Mouse (Mus musculus) frontal cortex, postnatal 25 days (tissue): ENCODE measurements around the gene Cyp8b1.

Source experiments
- DNase-seq, 2 experiments: peaks; one replicate each; pipeline ENCODE4 v3.0.0; 2022; ENCODE audit warnings: low spot score in 2 of 2

Cyp8b1 gene

DNA sequence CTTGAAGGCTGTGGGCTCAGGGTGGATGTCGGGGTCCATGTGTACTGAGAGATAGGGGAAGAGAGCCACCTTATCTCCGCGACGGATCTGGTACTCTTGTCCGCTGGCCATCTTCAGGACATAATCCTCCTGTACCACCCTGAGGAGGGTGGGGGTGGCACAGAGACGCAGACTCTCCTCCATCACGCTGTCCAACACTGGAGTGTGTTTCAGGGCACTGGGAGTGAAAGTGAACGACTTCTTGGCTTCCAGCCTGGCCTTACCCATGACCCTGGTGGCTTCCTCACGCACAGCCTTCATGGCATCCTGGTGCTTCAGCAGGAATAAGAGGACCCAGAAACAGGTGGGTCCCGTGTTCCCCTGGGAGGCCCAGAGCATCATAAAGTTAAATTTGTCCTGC, 1.0 kb downstream of the Cyp8b1 start:
- no peak for DNase-seq

DNA sequence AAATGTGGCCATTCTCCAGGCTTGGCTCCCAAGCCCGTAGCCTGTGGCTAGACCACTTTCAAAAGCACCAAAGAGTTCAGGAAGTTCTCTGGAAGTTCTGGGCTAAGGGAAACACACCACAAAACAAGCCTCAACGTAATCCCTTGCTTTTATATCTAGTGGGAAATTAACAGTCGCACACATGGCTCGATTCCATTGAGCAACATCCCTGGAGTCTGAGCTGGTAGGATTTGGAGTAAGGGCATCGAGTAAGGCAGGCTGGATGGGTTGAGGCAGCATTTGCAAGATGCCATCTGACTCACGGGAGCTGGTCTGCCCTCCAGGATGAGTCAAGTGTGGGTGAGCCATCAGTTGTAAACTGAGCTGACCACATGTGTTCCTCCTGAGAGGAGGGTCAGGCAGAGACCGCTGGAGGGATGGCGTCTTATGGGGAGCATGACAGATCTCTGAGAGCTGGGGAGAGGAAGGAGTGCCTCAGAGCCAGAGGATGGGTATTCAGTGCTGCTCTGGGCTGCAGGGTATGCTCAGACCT, 1.8 kb downstream of the Cyp8b1 start:
- DNase-seq = no peak

DNA sequence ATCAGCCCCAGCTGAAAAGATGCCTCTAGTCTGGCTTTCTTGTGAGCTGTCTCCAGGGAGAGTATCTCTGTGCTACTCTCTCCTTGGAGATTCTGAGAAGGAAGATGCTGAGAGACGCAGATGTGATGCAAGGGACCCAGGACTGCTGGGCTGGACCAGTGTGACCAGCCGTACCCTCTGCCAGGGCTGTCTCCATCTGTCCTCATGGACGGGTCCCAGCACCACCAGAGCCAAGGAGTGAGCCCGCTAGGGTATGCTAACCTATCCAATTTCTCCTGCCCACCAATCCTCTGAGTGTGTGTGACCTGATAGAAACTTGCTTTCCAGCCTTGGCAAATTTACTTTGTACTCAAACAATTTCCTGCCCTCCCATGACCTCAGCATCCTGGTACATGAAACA, 3.3 kb downstream of the Cyp8b1 start:
- DNase-seq = no peak

DNA sequence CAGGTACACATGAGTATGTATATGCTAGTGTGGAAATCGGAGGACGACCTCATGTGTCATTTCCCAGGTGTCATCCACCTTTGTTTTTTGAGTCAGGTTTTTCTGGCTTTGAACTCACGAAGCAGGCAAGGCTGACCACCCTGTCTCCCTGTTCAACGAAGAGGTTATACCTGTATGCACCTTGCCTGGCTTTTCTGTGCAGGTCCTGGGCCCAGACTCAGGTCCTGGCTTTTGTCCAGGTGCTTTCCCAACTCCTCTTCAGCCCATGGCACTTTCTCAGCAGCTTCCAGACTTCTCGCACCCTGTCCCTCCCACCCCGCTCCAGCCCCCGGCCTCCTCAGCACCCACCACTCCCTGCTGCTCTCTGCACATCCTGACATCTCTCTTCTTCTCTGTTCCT, 4.9 kb downstream of the Cyp8b1 start:
- no peak for DNase-seq

DNA sequence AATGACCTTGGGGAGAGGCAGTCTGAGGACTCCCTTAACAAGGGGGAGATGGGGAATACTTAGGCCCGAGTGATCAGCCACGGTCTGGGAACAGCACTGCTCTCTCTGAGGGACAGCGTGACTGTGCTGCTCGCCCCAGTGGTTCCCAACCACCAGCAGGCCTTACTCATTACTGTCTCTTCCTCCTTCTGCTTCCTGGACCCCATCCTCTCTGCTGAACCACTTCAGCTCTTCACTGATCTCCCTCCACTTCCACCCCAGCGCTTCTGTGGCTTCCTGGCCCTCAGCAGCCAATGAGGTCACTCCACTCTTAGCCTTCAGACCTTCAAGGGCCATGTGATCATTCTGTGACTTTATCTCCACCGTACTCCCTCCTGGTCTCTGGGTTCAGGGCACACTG, 6.5 kb downstream of the Cyp8b1 start:
- DNase-seq = no peak

DNA sequence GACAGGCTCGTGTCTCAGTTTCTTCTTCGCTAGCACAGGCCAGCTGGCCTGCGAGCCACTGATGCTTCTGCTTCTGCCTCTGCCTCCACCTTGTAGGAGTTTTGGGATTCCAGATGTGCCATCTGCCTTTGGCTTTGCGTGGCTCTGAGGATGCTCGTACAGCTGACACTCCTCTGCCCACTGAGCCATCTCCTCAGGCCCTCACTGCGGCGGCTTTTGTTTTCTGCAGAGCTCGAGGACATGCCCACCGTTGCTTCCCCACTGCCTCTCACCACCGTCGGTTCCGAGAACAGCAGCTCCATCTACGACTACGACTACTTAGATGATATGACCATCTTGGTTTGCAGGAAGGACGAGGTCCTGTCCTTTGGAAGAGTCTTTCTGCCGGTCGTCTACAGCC, 7.8 kb downstream of the Cyp8b1 start:
- DNase-seq = no peak

DNA sequence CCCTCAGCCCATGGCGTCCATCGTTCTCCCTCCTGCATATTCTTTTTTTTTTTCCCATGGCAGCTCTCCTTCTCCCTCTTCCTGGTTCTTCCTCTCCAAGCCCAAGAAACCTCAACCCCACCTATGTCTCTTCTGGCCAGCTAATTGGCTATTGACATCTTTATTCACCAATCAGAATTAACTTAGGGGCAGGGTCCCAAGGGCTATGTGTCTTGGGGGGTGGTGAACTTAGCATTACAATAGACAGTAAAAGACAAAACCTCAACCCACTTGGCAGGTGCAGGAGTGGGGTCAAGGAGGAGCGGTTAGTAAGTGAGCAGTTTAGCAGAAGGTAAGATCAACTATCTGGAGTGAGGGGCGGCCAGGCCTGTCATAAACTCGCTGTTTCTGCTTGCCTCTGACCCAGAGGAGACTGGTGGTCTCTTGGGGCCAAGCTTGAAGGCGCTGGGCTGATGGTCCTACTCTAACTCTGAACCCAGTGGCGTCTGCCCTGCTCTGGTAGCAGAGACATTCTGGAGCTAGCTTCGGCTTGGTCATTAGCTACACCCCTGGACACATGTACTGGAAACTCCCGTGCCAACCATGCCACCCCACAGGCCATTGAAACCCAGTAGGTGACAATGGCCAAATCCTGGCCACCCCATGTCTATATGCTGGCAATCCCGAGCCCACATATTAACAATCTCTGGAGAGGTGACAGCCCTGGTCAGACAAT, 8.6 kb downstream of the Cyp8b1 start:
- no peak for DNase-seq

DNA sequence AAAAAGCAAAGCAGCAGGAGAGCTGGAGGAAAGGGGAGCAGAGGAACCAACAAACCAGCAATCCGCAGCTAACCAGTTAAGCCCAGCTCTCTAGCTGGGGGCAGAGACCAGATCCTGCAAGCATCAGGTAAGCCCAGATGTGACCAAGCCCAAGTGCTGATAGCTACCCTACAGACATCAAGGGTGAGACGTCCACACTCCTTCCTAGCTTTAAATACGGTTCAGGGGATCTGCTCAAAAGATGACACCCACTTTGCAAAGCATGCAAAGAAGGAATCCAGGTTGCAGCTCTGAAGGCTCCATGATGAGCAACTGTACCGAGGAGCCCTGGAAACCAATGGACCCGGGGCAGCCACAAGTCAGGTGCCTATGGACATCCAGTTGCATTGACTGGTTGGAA, 9.6 kb downstream of the Cyp8b1 start:
- DNase-seq = no peak

DNA sequence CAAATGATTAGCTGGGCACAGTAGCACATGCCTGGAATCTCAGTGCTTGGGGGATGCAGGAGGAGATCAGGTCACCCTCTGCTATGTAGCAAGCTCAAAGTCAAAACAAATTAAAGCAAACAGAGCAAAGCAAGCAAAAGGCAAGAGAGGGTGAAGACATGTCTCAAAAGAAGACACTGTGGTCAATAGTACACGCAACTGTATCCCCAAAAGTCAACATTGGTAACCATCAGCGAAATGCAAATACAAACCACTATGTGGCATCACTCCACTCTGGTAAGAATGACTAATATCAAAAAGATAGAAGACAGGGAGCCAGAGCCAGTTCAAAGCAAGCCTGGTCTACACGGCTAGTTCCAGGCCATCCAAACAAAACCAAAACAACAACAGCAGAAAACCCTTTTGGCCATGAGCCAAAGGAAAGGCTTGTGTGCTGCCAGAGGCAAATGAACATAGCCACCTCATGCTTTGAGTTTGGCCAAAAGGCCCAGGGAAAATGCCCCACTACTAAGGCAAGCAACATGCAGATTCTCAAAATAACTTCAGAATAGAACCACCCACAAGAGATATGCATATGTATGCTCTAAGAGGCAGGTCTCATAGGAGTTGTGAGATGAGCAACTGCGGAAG, 10.4 kb downstream of the Cyp8b1 start:
- DNase-seq = peak in 1 of 2 experiments; percentile 14

DNA sequence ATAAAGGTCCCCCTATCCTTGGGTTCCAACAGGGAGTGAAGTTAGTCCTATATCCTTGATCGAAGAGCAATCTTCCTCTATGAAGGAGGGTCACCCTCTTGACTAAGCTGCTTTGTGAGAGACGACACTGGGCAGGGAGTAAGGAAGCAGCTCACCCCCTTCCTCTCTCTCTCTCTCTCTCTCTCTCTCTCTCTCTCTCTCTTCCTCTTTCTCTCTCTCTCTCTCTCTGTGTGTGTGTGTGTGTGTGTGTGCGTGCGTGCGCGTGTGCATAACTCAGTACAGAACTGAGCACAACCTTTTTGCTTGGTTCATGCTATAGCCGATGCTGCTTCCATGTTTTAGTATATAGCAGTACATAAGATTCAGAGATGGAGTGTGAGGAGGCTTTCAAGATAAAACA, 11.2 kb downstream of the Cyp8b1 start:
- no peak for DNase-seq

DNA sequence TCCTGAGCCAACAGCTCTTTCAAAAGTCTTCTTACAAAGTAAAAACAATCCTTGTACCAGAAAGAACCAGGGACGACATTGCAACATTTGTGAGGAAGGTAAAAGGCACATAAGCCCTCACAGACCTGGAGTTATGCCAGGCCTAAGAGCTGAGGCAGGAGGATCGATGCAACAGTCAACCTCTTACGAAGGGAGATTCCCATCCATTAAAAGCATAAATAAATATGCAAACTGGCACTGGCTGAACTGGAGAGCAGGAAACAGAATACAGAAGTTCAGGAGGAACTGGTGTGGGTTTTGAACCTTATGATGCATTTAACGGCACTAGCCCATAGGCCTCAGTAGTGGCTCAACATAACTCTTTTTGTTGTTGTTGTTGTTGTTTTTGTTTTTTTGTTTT, 11.8 kb downstream of the Cyp8b1 start:
- DNase-seq = no peak

DNA sequence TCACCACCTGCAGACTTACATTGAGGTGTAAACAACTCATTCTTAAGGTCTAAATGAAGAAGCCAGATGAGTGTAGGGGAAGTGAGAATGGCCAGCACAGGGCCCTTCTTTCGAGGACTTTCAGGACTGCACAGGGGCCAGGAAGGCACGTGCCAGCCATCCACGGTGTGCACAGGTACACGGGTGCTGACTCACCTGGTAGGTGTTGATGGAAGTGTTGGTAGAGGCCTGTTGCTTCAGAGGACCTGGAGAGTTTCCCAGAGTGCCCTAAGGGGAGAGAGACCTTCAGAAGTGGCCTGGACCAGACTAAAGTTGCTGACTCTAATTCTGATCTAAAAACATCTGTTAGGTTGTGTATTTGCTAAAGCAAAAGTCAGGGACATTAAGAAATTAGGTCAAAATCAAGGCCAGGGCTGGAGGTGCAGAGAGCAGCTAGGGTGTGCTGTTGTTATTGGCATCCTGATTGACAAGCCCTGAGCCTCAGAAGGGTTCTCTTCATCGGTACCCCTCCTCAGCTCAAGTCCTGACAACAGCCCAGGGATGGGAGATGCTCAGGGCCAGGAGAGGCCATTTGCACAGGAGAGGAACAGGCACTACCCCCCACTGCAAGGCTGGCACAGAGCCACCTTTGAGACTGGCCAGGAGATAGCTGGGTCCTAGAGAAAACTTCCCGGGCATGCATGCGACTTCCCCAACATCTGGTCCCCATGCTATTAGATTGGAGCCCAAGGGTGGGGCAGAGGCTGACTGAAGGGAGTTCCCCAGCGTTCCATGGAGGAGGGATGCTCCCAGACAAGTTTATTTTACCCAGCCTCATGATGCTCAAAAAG, 12.4 kb downstream of the Cyp8b1 start:
- no peak for DNase-seq

DNA sequence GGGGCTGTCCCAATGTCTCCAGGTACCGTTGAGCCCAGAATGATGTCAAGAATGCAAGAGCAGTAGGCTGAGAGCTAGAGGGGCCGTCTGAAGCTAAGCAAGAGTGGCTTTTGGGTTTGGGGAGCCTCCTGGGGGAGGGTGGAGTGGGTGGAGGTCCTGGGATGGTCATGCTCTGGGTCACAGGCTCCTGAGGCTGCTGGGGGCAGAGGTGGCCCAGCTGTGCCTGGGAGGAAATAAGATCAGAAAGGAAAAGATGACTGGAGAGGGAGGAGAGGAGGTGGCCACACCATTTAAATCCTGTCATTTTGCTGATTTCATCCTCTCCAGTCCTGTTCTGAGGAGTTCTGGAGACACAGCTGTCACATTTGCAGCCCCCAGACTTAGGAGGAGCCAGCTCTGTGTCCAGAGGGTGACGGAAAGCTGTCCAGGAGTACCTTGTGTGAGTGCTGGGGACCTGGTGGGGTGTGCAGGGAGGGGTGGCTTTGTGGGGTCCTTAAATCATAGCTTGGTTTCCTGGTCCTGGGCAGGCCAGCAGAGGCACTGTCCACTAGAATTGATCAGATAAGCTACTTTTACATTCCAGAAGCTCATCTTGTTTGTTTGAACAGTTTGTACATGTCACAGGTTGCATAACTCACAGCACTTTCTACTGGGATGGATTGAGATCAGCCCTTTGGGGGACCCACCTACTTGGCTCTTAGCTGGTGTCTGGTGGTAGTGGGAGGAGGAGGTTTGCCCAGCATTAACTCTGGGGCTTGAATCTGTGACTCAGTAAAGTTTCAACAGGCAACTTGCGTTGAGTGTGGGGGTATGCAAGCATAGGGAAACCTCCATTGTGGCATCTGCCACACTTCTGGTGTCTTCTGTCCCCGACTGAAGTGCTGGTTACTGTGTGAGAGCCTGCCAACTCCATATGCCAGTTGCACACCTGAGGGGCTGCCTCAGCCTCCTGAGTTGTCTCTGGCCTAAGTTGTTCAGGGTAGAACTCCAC, 14.1 kb downstream of the Cyp8b1 start:
- DNase-seq = no peak

DNA sequence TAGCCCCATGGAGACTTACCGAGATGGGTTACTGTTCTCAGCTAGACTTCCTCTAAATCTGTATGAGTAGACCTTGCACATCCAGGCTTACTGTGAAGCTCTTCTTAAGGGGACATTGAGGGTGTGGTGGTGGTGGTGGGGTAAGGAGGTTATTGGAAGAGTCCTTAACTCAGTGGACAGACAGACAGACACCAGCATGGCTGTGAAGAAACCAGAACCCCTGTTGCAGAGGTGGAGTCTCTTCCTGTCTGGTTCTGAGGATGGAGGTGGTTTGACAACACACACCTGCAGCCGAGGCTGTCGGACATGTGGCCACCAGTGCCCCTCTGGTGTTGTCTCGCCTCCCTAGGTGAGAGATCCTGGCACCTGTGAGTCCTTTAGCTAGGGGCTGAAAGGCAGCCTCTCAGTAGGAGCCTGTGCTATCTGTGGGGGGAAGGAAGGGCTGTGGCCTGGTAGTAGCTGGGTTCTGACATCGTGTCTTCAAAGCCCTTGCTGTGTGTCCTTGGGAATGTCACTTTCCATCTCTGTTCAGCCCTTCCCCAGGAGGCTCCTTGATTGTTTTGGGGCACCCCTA, 15.7 kb downstream of the Cyp8b1 start:
- no peak for DNase-seq

DNA sequence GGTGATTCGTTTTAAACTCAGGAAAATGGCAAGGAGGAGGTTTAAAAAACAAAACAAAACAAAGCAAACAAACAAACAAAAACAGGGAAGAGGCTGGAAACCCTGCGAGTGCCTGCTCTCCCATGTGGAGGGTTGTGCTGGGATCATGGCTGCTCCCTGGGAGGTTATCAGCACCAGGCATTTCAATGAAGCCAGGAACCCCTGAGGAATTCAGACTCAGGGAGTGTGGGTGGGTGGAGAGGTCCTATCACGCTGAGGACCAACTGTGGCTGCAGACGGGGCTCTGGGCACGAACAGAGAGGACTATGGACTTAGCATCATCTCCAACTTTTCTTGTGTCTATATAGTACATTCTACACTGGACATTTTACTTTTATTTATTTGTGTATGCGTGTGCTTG, 16.8 kb downstream of the Cyp8b1 start:
- DNase-seq = peak in 1 of 2 experiments; percentile 1

DNA sequence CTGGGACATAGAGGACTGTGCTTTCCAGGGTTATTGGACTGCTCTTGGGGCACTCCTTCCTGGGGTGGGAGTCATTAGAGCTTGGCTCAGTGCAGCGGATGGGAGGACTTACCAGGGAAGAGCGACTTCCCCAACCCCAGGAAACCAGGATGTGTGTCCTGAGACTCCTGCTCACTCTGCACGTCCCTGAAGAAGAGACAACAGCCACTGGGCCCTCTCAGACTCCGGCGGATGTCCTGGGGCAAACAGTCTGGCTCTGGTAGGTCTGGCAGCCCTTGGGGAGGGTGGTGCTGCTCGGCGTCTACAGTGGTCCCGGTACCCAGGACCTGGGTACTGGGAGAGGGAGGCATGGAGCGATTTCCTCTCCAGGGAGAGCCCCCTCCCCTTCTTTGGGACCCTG, 17.9 kb downstream of the Cyp8b1 start, which contains the start of gene Ackr2:
Gene Ackr2 (plus strand): TSS at position 111 of the 400 bp plus-strand sequence.
- no peak for DNase-seq

DNA sequence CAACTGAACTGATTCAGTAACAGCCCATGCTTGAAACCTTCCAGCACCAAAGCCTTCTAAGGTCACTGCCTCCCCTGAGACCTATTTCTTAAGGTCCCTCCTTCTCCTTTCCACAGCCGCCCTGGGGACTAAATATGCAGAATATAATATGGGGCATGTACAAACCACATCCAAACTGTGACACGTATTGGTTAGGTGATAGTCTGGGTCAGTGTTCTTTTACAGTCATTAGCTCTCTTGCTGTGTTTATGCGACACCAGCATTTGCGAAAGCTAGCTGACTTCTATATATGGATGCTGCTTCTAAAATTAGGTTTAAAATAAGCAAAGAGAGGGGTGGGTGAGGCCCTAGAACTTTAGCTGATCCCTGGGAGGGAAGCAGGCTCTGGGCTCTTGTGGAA, 19.3 kb downstream of the Cyp8b1 start:
- DNase-seq = peak in 1 of 2 experiments; percentile 1

DNA sequence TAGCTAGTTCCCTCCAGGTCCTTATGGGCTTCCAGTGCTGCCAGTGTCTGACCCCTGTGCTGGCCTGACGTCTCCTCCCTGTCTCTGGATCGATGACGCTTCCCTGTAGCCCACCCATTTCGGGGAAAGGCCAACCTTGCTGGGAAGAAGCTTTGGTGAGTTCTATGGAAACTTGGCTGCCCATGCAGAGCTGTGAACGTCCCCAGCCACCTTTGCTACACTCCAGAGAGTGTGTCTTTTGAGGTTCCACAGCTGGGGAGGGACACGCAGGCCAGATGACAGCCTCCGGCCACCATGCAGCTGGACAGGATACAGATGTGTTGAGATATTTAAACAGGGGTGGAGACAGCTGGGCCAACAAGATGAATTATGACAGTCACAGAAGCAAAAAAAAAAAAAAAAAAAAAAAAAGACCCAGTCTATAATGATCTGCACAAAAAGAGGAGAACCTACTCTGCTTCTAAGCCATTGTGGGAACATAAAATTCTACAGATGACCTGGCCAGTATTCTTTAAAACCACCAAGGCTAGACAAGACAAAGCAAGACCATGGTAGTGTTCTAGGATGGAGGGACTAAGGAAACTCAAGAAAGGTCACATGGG, 20.6 kb downstream of the Cyp8b1 start:
- no peak for DNase-seq

DNA sequence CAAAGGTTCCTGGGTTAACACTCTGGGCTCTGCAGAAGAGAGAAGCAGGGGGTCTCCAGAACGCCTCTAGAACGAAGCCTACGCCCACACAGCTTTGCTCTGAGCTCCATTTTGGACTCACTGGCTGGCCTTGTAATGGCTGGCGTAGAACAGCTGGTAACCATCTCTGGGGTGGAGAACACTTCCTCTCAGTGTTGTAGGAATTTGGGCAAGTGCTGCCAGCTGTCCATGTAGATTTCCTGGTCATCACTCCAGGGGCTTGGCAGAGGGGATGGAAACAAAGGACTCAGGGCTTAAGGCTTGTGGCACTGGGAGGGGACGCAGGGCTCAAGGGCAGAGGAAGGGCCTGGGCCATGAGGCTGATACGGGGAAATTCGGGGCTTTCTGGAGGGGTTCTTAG, 21.7 kb downstream of the Cyp8b1 start:
- no peak for DNase-seq

DNA sequence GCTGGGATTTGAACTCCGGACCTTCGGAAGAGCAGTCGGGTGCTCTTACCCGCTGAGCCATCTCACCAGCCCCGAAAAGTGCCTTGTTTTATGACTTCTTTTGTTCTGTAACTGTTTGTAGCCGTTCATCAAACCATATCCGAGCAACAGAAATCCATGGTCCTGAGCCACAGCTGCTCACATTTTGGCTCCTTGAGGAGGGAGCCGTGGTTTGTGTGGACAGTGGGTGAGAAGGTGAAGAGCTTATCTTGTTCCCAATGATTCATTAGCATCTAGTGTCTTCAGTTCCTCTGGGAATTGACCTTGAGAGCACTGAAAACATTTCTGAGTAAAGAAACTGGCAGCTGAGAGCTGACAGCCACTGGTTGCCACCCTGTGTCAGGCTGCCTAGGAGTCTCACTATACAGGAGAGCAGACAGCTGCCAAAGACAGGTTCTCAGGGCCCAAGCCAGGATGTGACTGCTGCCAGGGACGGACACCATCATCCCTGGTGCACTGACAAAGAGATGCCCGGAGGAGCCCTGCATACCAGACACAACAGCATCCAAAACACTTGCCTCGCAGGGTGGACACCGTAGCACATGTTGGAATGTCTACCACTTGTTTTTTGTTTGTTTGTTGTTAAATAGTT, 23.9 kb downstream of the Cyp8b1 start:
- no peak for DNase-seq
